Mouse (Mus musculus) erythroblast, adult 5-6 weeks (primary cell): Measurements from ENCODE around the gene Hsd17b1. TPM values are rescaled to one million over a fixed set of nuclear protein-coding genes. Genes with fewer than 3 reads are reported as not detected.
A peak's percentile ranks its signal among the peaks of the same experiment; 100 is the strongest.

ENCODE experiments used
- ATAC-seq: replicated peaks from 2 replicates; pipeline ENCODE4 v1.8.0; 2016; ENCODE audit warnings: moderate number of reproducible peaks, mild to moderate bottlenecking, moderate TSS enrichment, inconsistent platforms; ENCODE audit not compliant: poor library complexity, low FRiP score, severe bottlenecking
- total RNA-seq, 2 experiments: library from RNA; stranded (forward) in 1 of 2; stranded (reverse) in 1 of 2; fragments of 150-400 nt in 1 of 2; fragments of 200-764, 138-1000 nt in 1 of 2; gene quantifications; 2 replicates each; pipeline versions ENCODE4 v1.2.3 to v1.2.4; 2015 to 2017; ENCODE audit warnings: low replicate concordance in 2 of 2

Hsd17b1 gene
- total RNA-seq (2015; ENCODE audit: low replicate concordance) (2.1 TPM in 1 of 2 replicates, not detected in the other), total RNA-seq (2017; ENCODE audit: low replicate concordance) (1.9 TPM in 1 of 2 replicates, not detected in the other)

GRCm38 (mm10) chr11:101078121-101078520, at the start of gene Hsd17b1:
Hsd17b1 (plus strand) TSS chr11:101078411.
- ATAC-seq = no peak

DNA sequence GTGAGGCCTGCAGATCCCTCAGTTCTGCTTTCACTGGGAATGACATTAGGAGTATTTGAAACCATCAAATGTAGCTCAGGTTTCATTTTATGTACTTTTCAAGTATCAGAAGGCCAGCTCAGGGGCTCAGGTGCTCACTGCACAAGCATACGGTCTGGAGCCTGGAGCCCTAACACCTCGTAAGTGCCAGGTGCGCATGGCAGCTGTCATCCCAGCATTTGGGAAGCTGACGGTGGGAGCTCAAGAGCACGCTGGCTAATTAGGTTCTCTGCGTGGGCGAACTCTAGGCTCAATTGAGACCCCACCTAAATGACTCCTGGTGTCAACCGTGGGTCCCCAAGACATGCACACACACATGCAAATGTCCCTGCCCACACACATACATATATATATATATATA, 48.9 kb upstream of the Hsd17b1 start:
- ATAC-seq = no peak

GRCm38 (mm10) chr11:101030136-101030807, 47.9 kb upstream of the Hsd17b1 start:
- no peak for ATAC-seq

DNA sequence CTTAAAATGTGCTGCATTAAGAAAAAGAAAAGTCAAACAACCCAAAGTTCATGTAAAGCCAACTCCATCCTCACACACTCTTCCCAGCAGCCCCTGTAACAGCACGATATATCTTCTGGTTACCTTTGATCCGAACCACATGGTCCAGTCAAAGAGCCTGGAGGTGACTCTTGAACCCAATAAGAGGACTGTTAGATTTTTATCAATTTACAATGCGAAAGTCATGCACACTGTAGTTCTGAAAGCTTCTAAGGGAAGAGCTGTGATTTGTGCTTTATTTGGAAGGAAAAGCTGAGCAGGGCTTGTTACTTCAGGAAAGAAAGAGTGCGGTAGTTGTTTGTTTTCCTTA, 47.4 kb upstream of the Hsd17b1 start:
- ATAC-seq = no peak

DNA sequence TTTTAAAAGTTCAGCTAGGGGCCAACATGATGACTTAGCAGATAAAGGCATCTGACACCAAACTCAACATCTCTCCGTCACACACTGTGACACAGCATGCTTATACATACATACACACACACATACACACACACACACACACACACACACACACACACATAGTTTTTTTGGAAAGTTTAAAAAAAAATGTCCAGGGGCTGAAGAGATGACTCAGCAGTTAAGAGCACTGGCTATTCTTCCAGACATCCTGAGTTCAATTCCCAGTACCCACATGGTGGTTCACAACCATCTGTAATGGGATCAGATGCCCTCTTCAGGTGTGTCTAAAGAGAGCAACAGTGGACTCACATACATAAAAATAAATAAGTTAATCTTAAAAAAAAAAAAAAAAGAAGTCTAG, 46.7 kb upstream of the Hsd17b1 start:
- ATAC-seq = no peak

- ATAC-seq = no peak
Observed at GRCm38 (mm10) chr11:101033856-101034500, 44.2 kb upstream of the Hsd17b1 start.

GRCm38 (mm10) chr11:101034614-101035327, 43.4 kb upstream of the Hsd17b1 start:
- ATAC-seq = no peak

DNA sequence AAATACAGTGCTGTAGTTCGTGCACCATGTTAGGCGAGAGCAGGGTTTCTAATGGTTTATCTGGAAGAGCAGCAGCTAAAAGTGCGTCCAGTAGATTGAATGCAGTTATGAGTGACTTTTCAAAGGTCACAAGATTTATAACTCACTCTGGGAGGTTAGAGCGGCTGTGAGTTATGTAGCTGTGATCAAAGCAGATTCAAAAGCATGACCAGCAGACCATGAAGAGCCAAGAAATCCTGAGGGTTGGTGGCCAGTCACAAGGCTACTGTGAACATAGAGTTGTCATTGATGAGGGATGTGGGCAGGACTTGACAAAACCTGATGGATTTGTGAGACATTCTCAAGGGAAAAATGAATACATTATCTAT, 42.9 kb upstream of the Hsd17b1 start:
- ATAC-seq = no peak

GRCm38 (mm10) chr11:101037795-101038194, 40.4 kb upstream of the Hsd17b1 start:
- ATAC-seq = no peak

- no peak for ATAC-seq
Observed at GRCm38 (mm10) chr11:101045826-101046225, 32.4 kb upstream of the Hsd17b1 start.

- no peak for ATAC-seq
Observed at GRCm38 (mm10) chr11:101046440-101046839, 31.8 kb upstream of the Hsd17b1 start.

GRCm38 (mm10) chr11:101047502-101047901, 30.7 kb upstream of the Hsd17b1 start:
- ATAC-seq = no peak

DNA sequence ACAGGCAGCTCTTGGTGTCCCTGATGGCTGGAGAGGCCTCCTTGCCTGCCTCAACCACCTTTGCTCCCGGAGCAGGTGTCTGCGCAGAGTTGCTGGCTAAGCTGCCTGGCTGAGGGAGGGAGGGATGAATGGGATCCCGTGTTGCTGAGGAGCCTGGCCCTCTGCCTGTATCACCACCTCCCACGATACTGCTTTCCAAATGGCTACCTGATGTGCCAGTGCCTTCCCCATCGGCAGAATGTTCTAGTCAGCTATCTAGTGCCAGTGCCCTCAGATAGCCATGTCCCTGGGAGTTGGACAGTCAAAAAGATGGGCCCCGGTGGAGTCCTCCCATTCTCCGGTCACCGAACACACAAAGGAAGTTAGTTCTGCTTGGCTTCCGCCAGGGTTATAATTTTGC, 27.9 kb upstream of the Hsd17b1 start:
- no peak for ATAC-seq

GRCm38 (mm10) chr11:101051051-101051493, 27.1 kb upstream of the Hsd17b1 start:
- no peak for ATAC-seq

DNA sequence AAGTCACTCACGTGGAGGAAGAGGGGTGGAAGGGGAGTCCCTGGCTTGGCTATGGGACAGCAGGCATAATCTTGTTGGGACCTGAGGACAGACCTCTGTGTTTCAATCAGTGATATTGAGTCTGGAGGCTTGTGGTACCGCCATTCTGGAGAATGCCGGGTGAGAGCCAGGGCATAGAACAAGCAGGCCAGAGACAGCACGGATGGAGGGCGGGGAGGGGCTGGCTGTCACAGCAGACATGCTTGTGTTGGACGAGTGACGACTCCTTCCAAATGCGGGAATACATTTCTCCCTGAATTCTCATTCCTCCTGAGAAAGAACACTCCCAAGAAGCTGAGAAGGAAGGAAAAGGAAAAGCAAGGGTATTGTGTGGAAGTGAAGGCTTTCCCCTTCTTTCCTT, 26.6 kb upstream of the Hsd17b1 start:
- ATAC-seq = no peak

DNA sequence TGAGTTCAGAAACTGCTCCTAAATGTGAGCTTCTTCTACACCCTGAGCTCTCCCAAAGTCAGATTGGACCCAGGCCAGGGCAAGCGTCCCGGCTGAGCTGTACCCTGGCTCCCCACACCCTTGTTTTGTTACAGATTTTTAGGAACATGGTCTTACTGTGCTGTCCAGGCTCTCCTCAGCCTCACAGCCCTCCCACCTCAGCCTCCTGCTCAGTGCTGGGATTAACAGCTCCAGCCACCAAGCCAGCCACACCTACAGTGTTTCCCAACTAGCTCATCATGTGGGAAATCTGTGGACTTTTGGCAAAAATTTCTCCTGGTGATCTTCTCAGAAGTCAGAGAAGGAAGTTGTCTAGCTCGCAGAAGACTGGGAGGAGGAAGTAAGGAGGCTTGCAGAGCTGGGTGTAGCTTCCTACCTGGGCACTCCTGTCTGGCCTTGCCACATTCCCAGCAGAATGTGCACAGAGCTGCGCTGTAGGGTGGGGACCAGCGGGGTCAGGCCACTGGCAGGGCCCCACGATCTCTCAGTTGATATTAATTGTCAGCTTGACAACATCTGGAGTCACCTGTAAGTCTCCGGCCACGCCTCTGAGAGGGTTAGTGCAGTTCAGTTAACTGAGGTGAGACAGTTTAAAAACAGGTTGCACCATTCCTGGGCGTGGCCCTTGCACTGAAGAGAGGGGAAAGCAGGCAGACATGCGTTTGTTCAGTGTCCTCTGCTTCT, 25.3 kb upstream of the Hsd17b1 start:
- ATAC-seq = no peak

DNA sequence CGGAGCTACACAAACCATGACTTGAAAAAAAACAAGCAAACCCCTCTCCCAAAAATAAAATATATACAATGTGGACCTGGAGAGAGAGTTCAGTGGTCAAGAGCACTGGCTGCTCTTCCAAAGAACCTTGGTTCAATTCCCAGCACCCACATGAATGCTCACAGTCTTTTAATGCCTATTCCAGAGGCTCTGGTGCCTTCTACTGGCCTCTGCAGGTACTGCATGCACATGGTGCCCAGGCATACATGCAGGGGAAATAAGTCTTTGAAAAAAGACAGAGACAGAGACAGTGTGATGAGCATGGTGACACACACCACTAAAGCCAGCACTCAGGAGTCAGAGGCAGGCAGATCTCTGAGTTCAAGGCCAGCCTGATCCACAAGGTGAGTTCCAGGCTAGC, 24.2 kb upstream of the Hsd17b1 start:
- ATAC-seq = no peak

DNA sequence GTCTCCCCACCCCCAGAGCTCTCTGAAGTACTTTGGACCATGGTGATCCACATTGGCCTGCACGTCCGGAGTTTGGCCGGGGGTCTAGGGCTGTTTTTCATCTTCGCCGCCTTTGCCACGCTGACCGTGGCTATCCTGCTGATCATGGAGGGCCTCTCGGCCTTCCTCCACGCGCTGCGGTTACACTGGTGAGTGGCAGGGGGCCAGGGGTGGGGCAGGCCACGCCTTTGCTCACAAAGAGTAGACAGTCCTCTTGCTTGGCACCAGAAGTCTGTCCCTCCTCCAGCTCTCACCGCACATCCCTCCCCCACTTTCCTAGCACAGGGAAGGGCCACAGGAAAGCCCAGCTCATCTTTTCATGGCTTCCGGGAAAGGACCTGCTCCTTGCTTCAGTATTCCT, 22.8 kb upstream of the Hsd17b1 start:
- ATAC-seq = no peak

GRCm38 (mm10) chr11:101056885-101057284, 21.3 kb upstream of the Hsd17b1 start:
- ATAC-seq = no peak

- peak; percentile 70 for ATAC-seq
Observed at GRCm38 (mm10) chr11:101057860-101058259, 20.4 kb upstream of the Hsd17b1 start.
